Mouse (Mus musculus) urinary bladder, postnatal 36 days (tissue): Measurements from ENCODE around the gene Fgf22.
A peak's percentile ranks its signal among the peaks of the same experiment; 100 is the strongest.

Experiments used
- DNase-seq, 2 experiments: peaks; one replicate each; pipeline ENCODE4 v3.0.0; 2022; ENCODE audit warnings: low spot score in 2 of 2, mixed read lengths in 1 of 2

Gene Fgf22

GRCm38 (mm10) chr10:79766508-79767325 lies 11.8 kb downstream of the Fgf22 start, which contains the start of gene Rnf126:
Gene Rnf126 (minus strand): TSS chr10:79766952.
- DNase-seq, result peak; percentile 99

DNA sequence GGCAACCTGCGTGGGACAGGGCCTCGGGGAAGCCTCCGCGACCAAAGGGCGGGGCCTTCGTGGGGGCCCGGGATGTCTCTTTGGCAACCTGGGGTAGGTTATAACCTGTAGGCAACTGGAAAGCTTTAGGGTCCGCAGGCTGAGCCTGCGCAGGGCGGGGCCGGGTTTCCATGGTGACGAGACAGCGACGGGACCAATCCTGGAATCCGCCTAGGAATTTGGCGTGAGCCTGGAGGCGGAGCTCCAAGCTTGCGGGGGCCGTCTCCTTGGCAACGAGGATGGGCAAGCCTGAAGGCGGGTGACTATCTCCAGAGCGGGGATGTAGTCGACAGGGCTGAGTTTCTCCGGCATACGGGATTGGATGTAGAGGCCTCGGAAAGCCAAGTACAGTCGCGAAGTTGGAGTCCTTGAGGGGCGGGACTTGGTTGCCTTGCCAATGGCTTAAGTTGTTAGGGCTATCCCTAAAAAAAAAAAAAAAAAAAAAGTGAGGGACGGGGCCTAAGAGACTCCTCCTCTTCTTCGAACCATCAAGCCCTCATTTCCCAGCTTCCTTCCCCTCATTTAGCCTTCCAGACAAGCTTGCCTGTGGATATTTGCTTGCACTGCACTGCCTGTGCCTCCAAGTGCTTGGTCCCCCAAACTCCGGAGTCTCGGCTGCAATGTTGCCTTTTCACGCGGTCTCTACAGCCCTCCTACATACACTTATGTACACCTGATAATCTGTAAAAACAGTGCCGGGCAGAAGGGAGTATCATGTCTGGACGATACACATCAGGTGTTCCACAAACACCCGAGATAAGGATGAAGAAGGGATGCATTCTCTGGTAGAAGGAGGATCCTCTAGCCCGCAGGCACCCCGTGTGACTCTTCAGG lies 12.7 kb downstream of the Fgf22 start:
- peak; percentile 85 to 89 for DNase-seq

- DNase-seq, result peak; percentile 66 to 71
Observed at GRCm38 (mm10) chr10:79768400-79768799, 13.5 kb downstream of the Fgf22 start.

GRCm38 (mm10) chr10:79769329-79769728 lies 14.5 kb downstream of the Fgf22 start:
- no peak for DNase-seq

GRCm38 (mm10) chr10:79772320-79772719 lies 17.4 kb downstream of the Fgf22 start:
- DNase-seq, result no peak

DNA sequence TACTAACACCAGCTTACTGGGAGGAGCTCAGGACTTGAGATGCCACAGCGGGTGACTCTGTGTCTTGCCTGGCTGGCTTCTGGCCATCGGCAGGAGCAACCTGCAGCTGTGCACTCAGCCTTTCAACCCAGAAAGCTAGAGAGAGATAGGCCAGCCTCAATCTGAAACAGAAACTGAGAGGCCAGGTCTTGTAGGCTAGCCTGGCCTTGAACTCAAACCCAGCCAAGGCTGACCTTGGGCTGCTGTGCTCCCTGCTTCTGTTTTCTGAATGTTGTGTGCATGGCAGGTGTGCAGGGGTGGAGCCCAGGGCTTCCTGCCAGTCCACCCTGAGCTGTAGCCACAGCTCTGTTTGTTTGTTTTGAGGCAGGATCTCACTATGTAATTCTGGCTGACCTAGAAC lies 18.3 kb downstream of the Fgf22 start:
- DNase-seq, result no peak

DNA sequence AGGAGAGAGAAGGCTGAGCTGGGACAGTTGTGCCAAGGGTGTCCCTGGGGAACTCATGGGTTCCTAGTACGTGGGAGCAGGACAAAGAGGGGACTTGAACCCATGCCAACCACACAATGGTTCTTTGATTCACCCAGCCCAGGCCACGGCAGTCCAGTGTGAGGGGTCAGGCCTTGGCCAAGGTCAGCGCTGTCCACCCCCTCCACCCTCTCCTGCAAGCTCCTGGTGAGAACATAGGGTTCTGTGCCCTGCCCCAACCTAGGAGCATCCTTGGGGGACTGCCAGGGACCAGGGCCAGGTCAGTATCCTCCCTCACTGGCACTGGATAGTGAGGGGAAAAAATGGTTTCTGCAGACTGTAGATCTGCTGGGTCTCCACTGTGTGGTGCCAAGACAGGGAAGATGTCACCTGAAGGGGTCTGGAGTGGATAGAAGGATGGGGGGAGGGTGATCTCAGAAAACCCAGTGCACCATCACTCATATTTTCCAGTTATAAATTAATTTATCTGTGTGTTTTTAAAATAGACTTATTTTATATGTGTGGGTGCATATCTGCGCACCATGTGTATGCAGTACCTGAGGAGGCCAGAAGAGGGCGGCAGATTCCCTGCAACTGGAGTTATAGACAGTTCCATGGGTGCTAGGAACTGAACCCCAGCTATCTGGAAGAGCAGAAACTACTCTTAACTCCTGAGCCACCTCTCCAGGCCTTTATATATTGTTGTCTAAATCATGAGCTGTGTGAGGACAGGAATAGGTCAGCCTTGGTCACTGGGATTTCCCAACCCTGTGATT lies 19.8 kb downstream of the Fgf22 start:
- DNase-seq, result no peak

GRCm38 (mm10) chr10:79777103-79777531 lies 22.2 kb downstream of the Fgf22 start, which contains the start of gene Fstl3:
Gene Fstl3 (plus strand): TSS chr10:79777272.
- peak in 1 of 2 experiments; percentile 36 for DNase-seq

DNA sequence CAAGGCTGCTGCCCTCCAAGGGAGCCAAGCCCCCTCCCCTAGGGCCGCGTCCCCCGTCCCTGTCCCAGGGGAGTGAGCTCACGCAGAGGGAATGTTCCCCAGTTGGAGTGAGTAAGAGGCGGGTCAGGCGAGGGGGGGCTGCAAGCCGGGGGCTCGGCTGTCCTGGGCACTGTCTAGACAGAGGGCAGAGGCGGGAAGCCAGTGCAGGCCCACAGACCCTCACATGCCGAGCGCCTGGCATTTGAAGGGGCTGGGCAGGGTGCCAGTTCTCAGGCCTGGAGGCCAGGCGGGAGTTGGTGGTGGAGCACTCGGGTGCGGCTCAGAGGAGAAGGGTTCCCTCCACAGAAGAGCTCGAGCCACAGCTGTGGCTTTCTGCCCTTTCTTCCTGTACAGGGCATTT lies 23.1 kb downstream of the Fgf22 start:
- peak; percentile 25 to 43 for DNase-seq

DNA sequence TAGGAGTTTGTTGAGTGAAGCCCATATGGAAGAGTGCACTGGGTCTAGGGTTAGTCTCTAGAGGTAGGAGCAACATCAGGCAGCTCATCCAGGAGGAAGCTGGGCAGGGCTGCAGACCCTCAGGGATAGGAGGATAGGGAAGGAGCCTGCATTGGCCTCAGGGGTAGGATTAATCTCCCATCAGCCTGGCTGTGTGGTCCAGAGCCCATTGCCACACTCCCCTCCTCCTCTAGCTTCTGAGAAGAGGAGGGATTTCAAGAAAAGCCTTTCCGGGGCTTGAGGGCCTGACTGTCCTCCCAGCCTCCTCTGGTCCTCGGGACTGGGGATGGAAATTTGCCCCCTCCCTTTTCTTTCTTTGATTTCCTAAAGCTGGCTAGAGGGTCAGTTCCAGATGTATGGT lies 24.3 kb downstream of the Fgf22 start:
- DNase-seq, result no peak

GRCm38 (mm10) chr10:79779784-79780663 lies 25.1 kb downstream of the Fgf22 start:
- peak; percentile 98 for DNase-seq

DNA sequence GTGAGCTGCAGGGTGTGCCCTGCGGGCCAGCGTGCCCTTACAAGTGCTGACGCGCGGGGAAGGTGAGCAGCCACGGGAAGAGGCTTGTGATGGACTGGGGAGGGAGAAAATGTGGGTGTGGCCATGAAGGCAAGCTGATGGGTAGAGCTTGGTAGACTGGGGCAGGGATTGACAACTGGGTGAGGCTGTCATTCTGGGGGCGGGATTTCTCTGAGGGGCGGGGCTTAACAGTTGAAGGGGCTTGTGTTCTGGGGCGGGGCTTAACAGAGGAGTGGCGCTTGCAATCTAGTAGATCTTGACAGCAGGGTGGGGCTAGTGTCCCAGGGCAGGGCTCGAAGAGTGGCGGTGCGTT lies 25.8 kb downstream of the Fgf22 start:
- DNase-seq, result no peak

GRCm38 (mm10) chr10:79781139-79781538 lies 26.3 kb downstream of the Fgf22 start:
- no peak for DNase-seq

GRCm38 (mm10) chr10:79781956-79782355 lies 27.1 kb downstream of the Fgf22 start:
- DNase-seq, result no peak

DNA sequence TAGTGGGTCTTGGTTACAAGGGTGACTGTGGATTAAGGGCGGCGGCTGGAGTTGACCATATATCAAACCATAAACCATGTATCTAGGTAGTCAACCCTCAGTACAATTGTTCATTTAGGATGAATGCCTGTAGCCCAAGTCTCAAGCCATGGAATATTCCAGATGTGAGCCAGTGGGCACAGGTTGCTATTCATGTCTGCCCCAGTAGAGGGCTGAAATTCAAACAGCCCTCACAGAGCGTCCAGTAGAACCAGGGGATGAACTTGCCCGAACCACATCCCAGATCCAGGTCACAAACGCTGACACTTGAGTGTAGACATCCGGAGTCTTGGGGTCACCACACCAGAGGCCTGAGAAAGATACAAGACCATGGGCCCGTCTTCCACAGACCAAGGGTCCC lies 28.2 kb downstream of the Fgf22 start:
- DNase-seq, result no peak

GRCm38 (mm10) chr10:79783920-79784800 lies 29.3 kb downstream of the Fgf22 start:
- DNase-seq, result no peak

DNA sequence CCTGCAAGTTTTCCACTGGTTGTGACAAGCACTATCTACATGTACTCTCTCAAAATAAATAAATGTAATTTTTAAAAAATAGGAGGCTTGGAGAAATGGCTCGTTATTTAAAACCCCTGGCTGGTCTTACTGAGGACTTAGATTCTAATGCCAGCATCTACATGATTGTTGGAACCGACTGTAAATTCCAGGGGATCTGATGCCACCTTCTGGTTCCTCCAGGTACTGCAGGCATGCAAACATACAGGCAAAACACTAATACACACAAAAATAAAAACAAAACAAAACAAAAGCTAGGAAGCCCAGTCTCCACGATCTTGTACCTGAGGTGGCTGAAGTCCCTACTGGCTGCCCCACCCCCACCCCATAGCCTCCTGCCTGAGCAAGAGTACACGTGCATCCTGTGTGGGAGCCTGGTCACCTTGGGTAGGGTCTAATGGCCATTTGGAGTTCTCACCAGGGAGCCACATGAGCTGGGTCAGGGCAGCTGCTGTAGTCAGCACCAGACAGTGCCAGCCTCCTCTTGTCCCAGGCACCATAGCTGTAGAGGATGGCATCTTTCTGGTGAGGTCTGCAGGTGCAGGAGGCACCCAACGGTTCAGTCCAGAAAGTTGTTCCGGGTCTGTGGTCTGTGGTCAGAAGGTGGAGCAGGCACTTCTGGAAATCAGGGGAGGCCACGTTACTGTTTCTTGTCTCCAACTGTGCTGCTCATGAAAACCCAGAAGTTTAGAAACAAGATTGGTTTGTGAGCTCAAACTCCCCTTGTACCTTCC lies 33.7 kb downstream of the Fgf22 start:
- DNase-seq, result peak in 1 of 2 experiments; percentile 73

- no peak for DNase-seq
Observed at GRCm38 (mm10) chr10:79789581-79789980, 34.7 kb downstream of the Fgf22 start.

- no peak for DNase-seq
Observed at GRCm38 (mm10) chr10:79790861-79791260, 36.0 kb downstream of the Fgf22 start, which contains the start of gene Prss57. Gene Prss57 (minus strand): TSS chr10:79790961.
